Mouse (Mus musculus) thymus, adult 2 months (tissue): ENCODE measurements around the gene Casp1.

ENCODE experiments used
- CTCF ChIP-seq: fragments of 200-500 bp; IDR thresholded peaks from 2 replicates; pipeline ENCODE4 v1.5.1; 2012; ENCODE audit warnings: mild to moderate bottlenecking, control low read depth, low read length, moderate library complexity, borderline replicate concordance; ENCODE audit not compliant: control insufficient read depth, poor library complexity, insufficient read depth; ENCODE audit errors: extremely low read depth
- POLR2A ChIP-seq: fragments of 200-500 bp; IDR thresholded peaks from 2 replicates; pipeline ENCODE4 v1.6.1; 2012; ENCODE audit warnings: mild to moderate bottlenecking, low read length, control low read depth, moderate library complexity; ENCODE audit not compliant: control insufficient read depth, poor library complexity, insufficient read depth; ENCODE audit errors: extremely low read depth

GRCm38 (mm10) chr9:5286071-5286470 lies 12.2 kb upstream of the Casp1 start:
- no peak for TF ChIP-seq CTCF
- TF ChIP-seq POLR2A, result no peak
